Mouse (Mus musculus): ENCODE measurements around the gene Xaf1. TPM values are rescaled to one million over a fixed set of nuclear protein-coding genes. Genes with fewer than 3 reads are reported as not detected.

Gene Xaf1
- total and polyA plus RNA-seq, 3 experiments = 2.5 to 9.6 (median 4.1) TPM

DNA sequence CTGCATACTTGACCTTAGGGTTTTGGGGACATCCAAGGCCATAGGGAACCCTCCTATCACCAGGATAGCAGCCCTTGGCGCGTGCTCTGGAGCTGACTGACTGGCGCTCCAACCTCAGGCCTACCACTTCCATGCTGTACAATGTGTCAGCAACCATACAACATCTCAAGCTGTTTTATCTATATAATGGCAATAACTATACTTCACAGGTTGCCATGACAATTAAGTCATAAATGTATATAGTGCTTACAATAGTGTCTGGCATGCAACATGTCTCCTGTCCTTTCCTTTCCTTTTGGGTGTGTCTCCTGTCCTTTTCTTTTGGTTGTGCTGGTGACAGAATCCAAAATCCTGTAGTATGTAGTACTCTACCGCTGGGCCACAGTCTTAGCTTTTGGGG lies 45.8 kb upstream of the Xaf1 start:
- no peak for TF ChIP-seq NELFE (IDR thresholded peaks at IDR 0.05; ENCODE audit: low read depth, low read length)
- TF ChIP-seq BHLHE40 (IDR thresholded peaks at IDR 0.05; ENCODE audit: low read depth, low read length) = no peak
- TF ChIP-seq ELF1 (IDR thresholded peaks at IDR 0.05; ENCODE audit: low read depth, low read length) = no peak
- TF ChIP-seq MXI1 (IDR thresholded peaks at IDR 0.05; ENCODE audit: low read depth, low read length) = no peak
- TF ChIP-seq TCF12 (IDR thresholded peaks at IDR 0.05; ENCODE audit: low read depth, low read length) = no peak
- no peak for TF ChIP-seq MAZ (IDR thresholded peaks at IDR 0.05; ENCODE audit: low read depth, low read length)
- no peak for TF ChIP-seq ZC3H11A (IDR thresholded peaks at IDR 0.05; ENCODE audit: low read depth, low read length)
- TF ChIP-seq POLR2AphosphoS2 (IDR thresholded peaks at IDR 0.05; ENCODE audit: low read depth, low read length) = no peak
- no peak for TF ChIP-seq NRF1 (IDR thresholded peaks at IDR 0.05; ENCODE audit: low read depth, low read length)
- no peak for TF ChIP-seq MAX (IDR thresholded peaks at IDR 0.05; ENCODE audit: low read length)
- TF ChIP-seq CHD1 (IDR thresholded peaks at IDR 0.05; ENCODE audit: low read depth, low read length) = no peak
- TF ChIP-seq KAT2A (IDR thresholded peaks at IDR 0.05; ENCODE audit: insufficient replicate concordance, low read length) = no peak
- no peak for TF ChIP-seq ZKSCAN1 (IDR thresholded peaks at IDR 0.05; ENCODE audit: borderline replicate concordance, low read depth, low read length)
- no peak for TF ChIP-seq E2F4 (IDR thresholded peaks at IDR 0.05; ENCODE audit: insufficient replicate concordance, low read depth, low read length)
- TF ChIP-seq POLR2A (IDR thresholded peaks at IDR 0.05; ENCODE audit: low read depth, low read length) = no peak
- dilution Hi-C loops (cut with MboI; ENCODE audit: extremely low pct_ligation_motif_present, extremely low pct_unique_long_range_greater_than_20kb, low sequenced_read_pairs) = no loop called here
- Histone ChIP-seq H3K27ac (ENCODE audit: insufficient read depth, low read depth) (no peak overlapping the region), H3K9me3 (replicated peaks; ENCODE audit: low read length) (no peaks in the 10 kb centered on the region), H3K4me1 (ENCODE audit: control insufficient read depth in 1 of 2, insufficient read depth in 2 of 2) (peaks cover 0 to 9% of the 10 kb centered on the region in 2 experiments; a peak in 2 of 4 replicates), H3K9ac (ENCODE audit: insufficient read depth, low read depth) (no peak overlapping the region), H3K4me2 (ENCODE audit: insufficient read depth, low read depth, poor library complexity, severe bottlenecking) (no peak overlapping the region), H3K27me3 (replicated peaks) (peaks cover 60% of the 10 kb centered on the region), H3K36me3 (replicated peaks in 1 of 2; ENCODE audit: control insufficient read depth in 1 of 2, insufficient read depth in 1 of 2, low read length in 1 of 2) (no peaks in the 10 kb centered on the region), H3K4me3 (replicated peaks in 1 of 3; ENCODE audit: low read depth in 2 of 3, low read length in 2 of 3, poor library complexity in 1 of 3) (no peak overlapping the region), H3K79me2 (replicated peaks; ENCODE audit: control insufficient read depth, extremely low read depth, insufficient read depth, poor library complexity, severe bottlenecking) (no peaks in the 10 kb centered on the region)
- DNase-seq (ENCODE audit: extremely low read depth) = no peak
- in situ Hi-C loops (cut with MboI; ENCODE audit: low pct_ligation_motif_present, low pct_unique_long_range_greater_than_20kb, low sequenced_read_pairs) = no loop called here

DNA sequence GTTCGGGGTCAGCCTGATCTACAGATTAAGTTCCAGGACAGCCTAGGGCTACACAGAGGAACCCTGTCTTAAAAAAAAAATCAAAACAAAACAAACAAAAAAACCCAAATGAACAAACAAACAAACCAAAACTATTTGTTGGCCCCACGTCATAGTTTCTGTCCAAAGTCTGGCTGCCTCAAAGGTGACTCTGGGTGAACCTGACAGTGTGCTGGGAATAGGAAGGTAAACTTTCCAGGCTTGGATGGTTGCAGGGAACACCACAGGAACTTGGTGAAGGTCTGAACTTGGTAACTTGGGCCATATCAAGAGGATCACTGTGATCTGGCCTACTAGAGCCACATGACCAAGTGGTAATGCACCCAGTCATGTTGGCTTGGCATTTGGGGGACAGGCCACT lies 45.0 kb upstream of the Xaf1 start:
- no peak overlapping the region for H3K9ac ChIP-seq (ENCODE audit: insufficient read depth, low read depth)
- H3K36me3 ChIP-seq (replicated peaks in 1 of 2; ENCODE audit: control insufficient read depth in 1 of 2, insufficient read depth in 1 of 2, low read length in 1 of 2) = no peaks in the 10 kb centered on the region
- dilution Hi-C loops (cut with MboI; ENCODE audit: extremely low pct_ligation_motif_present, extremely low pct_unique_long_range_greater_than_20kb, low sequenced_read_pairs) = no loop called here
- no peaks in the 10 kb centered on the region for H3K79me2 ChIP-seq (replicated peaks; ENCODE audit: control insufficient read depth, extremely low read depth, insufficient read depth, poor library complexity, severe bottlenecking)
- in situ Hi-C loops (cut with MboI; ENCODE audit: low pct_ligation_motif_present, low pct_unique_long_range_greater_than_20kb, low sequenced_read_pairs) = no loop called here
- no peak for DNase-seq (ENCODE audit: extremely low read depth)
- H3K27ac ChIP-seq (ENCODE audit: insufficient read depth, low read depth) = no peak overlapping the region
- no peak overlapping the region for H3K4me2 ChIP-seq (ENCODE audit: insufficient read depth, low read depth, poor library complexity, severe bottlenecking)
- no peak for TF ChIP-seq MEF2A (IDR thresholded peaks at IDR 0.05; ENCODE audit: borderline replicate concordance, low read depth, low read length)
- TF ChIP-seq NELFE (IDR thresholded peaks at IDR 0.05; ENCODE audit: low read depth, low read length) = no peak
- no peak for TF ChIP-seq MXI1 (IDR thresholded peaks at IDR 0.05; ENCODE audit: low read depth, low read length)
- no peak overlapping the region for H3K4me3 ChIP-seq (replicated peaks in 1 of 3; ENCODE audit: low read depth in 2 of 3, low read length in 2 of 3, poor library complexity in 1 of 3)
- peaks cover 0 to 9% of the 10 kb centered on the region in 2 experiments; a peak in 2 of 4 replicates for H3K4me1 ChIP-seq (ENCODE audit: control insufficient read depth in 1 of 2, insufficient read depth in 2 of 2)
- H3K9me3 ChIP-seq (replicated peaks; ENCODE audit: low read length) = no peaks in the 10 kb centered on the region
- peaks cover 61% of the 10 kb centered on the region for H3K27me3 ChIP-seq (replicated peaks)

Data from CH12.LX (cell line).